Mouse (Mus musculus) cerebellum, adult 18-20 months (tissue): ENCODE measurements around the gene 4930442H23Rik.

Source experiments
- DNase-seq, 2 experiments: peaks; one replicate each; pipeline ENCODE4 v3.0.0; 2021

4930442H23Rik gene

GRCm38 (mm10) chr10:81143157-81143633 is 40.5 kb downstream of the 4930442H23Rik start:
- DNase-seq: peak; percentile 76 to 77

- peak; percentile 56 to 61 for DNase-seq
Measured at GRCm38 (mm10) chr10:81142551-81142981, 41.1 kb downstream of the 4930442H23Rik start.

GRCm38 (mm10) chr10:81141455-81142210 is 42.0 kb downstream of the 4930442H23Rik start:
- DNase-seq: no peak

GRCm38 (mm10) chr10:81140717-81141454 is 42.8 kb downstream of the 4930442H23Rik start:
- peak in 1 of 2 experiments; percentile 47 for DNase-seq

GRCm38 (mm10) chr10:81140005-81140404 is 43.6 kb downstream of the 4930442H23Rik start:
- DNase-seq: peak; percentile 64 to 70

- peak in 1 of 2 experiments; percentile 29 for DNase-seq
Measured at GRCm38 (mm10) chr10:81139529-81139846, 44.2 kb downstream of the 4930442H23Rik start.

GRCm38 (mm10) chr10:81138821-81139528 is 44.7 kb downstream of the 4930442H23Rik start:
- peak in 1 of 2 experiments; percentile 38 for DNase-seq

- DNase-seq: peak; percentile 55 to 65
Measured at GRCm38 (mm10) chr10:81138131-81138782, 45.4 kb downstream of the 4930442H23Rik start.

GRCm38 (mm10) chr10:81137252-81138130 is 46.2 kb downstream of the 4930442H23Rik start:
- peak; percentile 98 to 99 for DNase-seq

GRCm38 (mm10) chr10:81136706-81137231 is 46.9 kb downstream of the 4930442H23Rik start:
- peak; percentile 82 to 85 for DNase-seq

- peak; percentile 79 to 80 for DNase-seq
Measured at GRCm38 (mm10) chr10:81135831-81136705, 47.6 kb downstream of the 4930442H23Rik start.

GRCm38 (mm10) chr10:81134966-81135681 is 48.5 kb downstream of the 4930442H23Rik start, which contains the start of gene Zbtb7a:
TSS of gene Zbtb7a (plus strand) at chr10:81135220.
- DNase-seq: peak; percentile 49 to 56

- peak in 1 of 2 experiments; percentile 44 for DNase-seq
Measured at GRCm38 (mm10) chr10:81134181-81134587, 49.5 kb downstream of the 4930442H23Rik start.
